Mouse (Mus musculus): ENCODE results near the gene Birc6.

The Birc6 gene

GRCm38 (mm10) chr17:74707637-74708152 is 179.6 kb downstream of the Birc6 start:
- DNase-seq (ENCODE audit: low spot score in 2 of 2), result no peak

- no peak for DNase-seq (ENCODE audit: low spot score in 2 of 2)
Measured at GRCm38 (mm10) chr17:74710731-74711130, 182.6 kb downstream of the Birc6 start.

- no peak for DNase-seq (ENCODE audit: low spot score in 2 of 2)
Measured at GRCm38 (mm10) chr17:74711627-74712026, 183.5 kb downstream of the Birc6 start.

GRCm38 (mm10) chr17:74715128-74715527 is 187.0 kb downstream of the Birc6 start:
- DNase-seq (ENCODE audit: low spot score in 2 of 2), result no peak

- no peak for DNase-seq (ENCODE audit: low spot score in 2 of 2)
Measured at GRCm38 (mm10) chr17:74715724-74716123, 187.6 kb downstream of the Birc6 start.

GRCm38 (mm10) chr17:74716643-74717042 is 188.5 kb downstream of the Birc6 start:
- DNase-seq (ENCODE audit: low spot score in 2 of 2), result no peak

GRCm38 (mm10) chr17:74717091-74717617 is 189.1 kb downstream of the Birc6 start:
- no peak for DNase-seq (ENCODE audit: low spot score in 2 of 2)

- DNase-seq (ENCODE audit: low spot score in 2 of 2), result peak; percentile 96
Measured at GRCm38 (mm10) chr17:74717618-74718151, 189.6 kb downstream of the Birc6 start, which contains the start of gene Ttc27. Gene Ttc27 (plus strand): TSS chr17:74717732.

GRCm38 (mm10) chr17:74732872-74733271 is 204.8 kb downstream of the Birc6 start:
- no peak for DNase-seq (ENCODE audit: low spot score in 2 of 2)

GRCm38 (mm10) chr17:74735392-74735791 is 207.3 kb downstream of the Birc6 start:
- DNase-seq (ENCODE audit: low spot score in 2 of 2), result no peak

GRCm38 (mm10) chr17:74749659-74750058 is 221.6 kb downstream of the Birc6 start:
- no peak for DNase-seq (ENCODE audit: low spot score in 2 of 2)

- DNase-seq (ENCODE audit: low spot score in 2 of 2), result no peak
Measured at GRCm38 (mm10) chr17:74751026-74751425, 222.9 kb downstream of the Birc6 start.

Data from heart, adult 9 months (tissue).